Mouse (Mus musculus) layer of hippocampus, postnatal 25 days (tissue): ENCODE measurements around the gene Rhox3f. TPM values are rescaled to one million over a fixed set of nuclear protein-coding genes. Genes with fewer than 3 reads are reported as not detected.
"Not testable (repeated sequence)": the region's sequence is repeated elsewhere in the genome, so short reads cannot be mapped to it uniquely, and the experiment has no call there.

Experiments
- DNase-seq, 2 experiments: peaks; one replicate each; pipeline ENCODE4 v3.0.0; 2022; ENCODE audit warnings: mixed read lengths in 2 of 2, low spot score in 1 of 2; ENCODE audit errors: extremely low spot score in 1 of 2
- total RNA-seq, 2 experiments: library from RNA; stranded (reverse); gene quantifications; 2 replicates each; pipeline ENCODE4 v1.2.3; 2021

The Rhox3f gene
- not detected for total RNA-seq

GRCm38 (mm10) chrX:37580692-37581091 lies at the start of gene Rhox3f:
Gene Rhox3f (plus strand): TSS chrX:37580992.
- DNase-seq, result not testable (repeated sequence)

GRCm38 (mm10) chrX:37541719-37542118 lies 39.1 kb upstream of the Rhox3f start, which contains the start of gene Rhox3e:
Gene Rhox3e (plus strand): TSS chrX:37542019.
- DNase-seq, result not testable (repeated sequence)

- DNase-seq, result not testable (repeated sequence)
These were observed 23.7 kb upstream of the Rhox3f start, which contains the start of gene Rhox4e for GRCm38 (mm10) chrX:37557112-37557511. Gene Rhox4e (plus strand): TSS chrX:37557412.

GRCm38 (mm10) chrX:37571105-37571504 lies 9.7 kb upstream of the Rhox3f start, which contains the start of gene Rhox2f:
Gene Rhox2f (plus strand): TSS chrX:37571405.
- DNase-seq, result not testable (repeated sequence)

GRCm38 (mm10) chrX:37572638-37573037 lies 8.2 kb upstream of the Rhox3f start:
- DNase-seq, result not testable (repeated sequence)

GRCm38 (mm10) chrX:37607604-37608003 lies 26.8 kb downstream of the Rhox3f start, which contains the start of gene Rhox4f:
Gene Rhox4f (minus strand): TSS chrX:37607704.
- not testable (repeated sequence) for DNase-seq

GRCm38 (mm10) chrX:37628512-37628911 lies 47.7 kb downstream of the Rhox3f start, which contains the start of gene Rhox3g:
Gene Rhox3g (minus strand): TSS chrX:37628612.
- DNase-seq, result not testable (repeated sequence)

Other genes starting within 250 kb of the Rhox3f start
- not detected for gene Rhox3a2, start 201.0 kb upstream of the Rhox3f start, total RNA-seq
- not detected for gene Rhox4a2, start 190.1 kb upstream of the Rhox3f start, total RNA-seq
- not detected for gene Rhox2b, start 168.9 kb upstream of the Rhox3f start, total RNA-seq
- not detected for gene Rhox4b, start 148.5 kb upstream of the Rhox3f start, total RNA-seq
- gene Rhox2c, start 127.3 kb upstream of the Rhox3f start, total RNA-seq, result not detected
- gene Rhox3c, start 122.4 kb upstream of the Rhox3f start, total RNA-seq, result not detected
- gene Rhox4c, start 100.7 kb upstream of the Rhox3f start, total RNA-seq, result not detected
- not detected for gene Rhox2d, start 87.6 kb upstream of the Rhox3f start, total RNA-seq
- gene Rhox4d, start 66.6 kb upstream of the Rhox3f start, total RNA-seq, result not detected
- not detected for gene Rhox2e, start 50.5 kb upstream of the Rhox3f start, total RNA-seq
- not detected for gene Rhox3e, start 39.0 kb upstream of the Rhox3f start, total RNA-seq
- not detected for gene Rhox4e, start 23.6 kb upstream of the Rhox3f start, total RNA-seq
- gene Rhox2f, start 9.6 kb upstream of the Rhox3f start, total RNA-seq, result not detected
- gene Rhox4f, start 26.7 kb downstream of the Rhox3f start, total RNA-seq, result not detected
- gene Rhox3g, start 47.6 kb downstream of the Rhox3f start, total RNA-seq, result not detected
- gene Rhox2g, start 62.5 kb downstream of the Rhox3f start, total RNA-seq, result not detected
- not detected for gene Rhox4g, start 70.3 kb downstream of the Rhox3f start, total RNA-seq
- gene Rhox3h, start 87.8 kb downstream of the Rhox3f start, total RNA-seq, result not detected
- not detected for gene Rhox2h, start 92.3 kb downstream of the Rhox3f start, total RNA-seq
- not detected for gene Rhox5, start 223.8 kb downstream of the Rhox3f start, total RNA-seq
- gene Rhox6, start 245.9 kb downstream of the Rhox3f start, total RNA-seq, result not detected